ENCODE assay signal across 17 mouse cellular contexts in the genomic region with DNA sequence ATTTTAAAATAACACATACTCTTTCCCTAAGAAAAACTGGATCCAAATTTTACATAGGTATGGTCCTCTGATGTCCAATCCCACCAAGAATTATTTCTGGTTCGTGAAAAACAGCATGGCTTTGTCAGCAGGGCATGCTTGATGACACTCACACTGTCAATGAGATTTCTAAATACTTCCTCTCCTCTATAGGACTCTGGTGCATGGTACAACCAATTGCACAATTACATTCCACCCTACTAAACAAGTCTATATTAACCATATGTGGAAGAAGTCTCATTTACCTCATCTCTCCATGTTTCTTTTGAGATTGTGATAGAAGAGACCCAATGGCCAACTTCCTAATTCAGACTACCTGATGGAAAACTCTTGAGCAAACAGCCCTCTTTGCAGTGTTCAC.
"Had no signal": no experiment of that assay in that cellular context is flagged by ENCODE, and none has a peak within 500 bp of the region (broad histone marks: within the 10 kb centered on the region; RNA-seq: fewer than 3 reads in every experiment).

No protein-coding gene starts in this region.

- ATAC-seq: liver, embryonic 12.5 days; liver, postnatal 0 days; lung, postnatal 0 days; midbrain, embryonic 13.5 days; midbrain, embryonic 15.5 days; midbrain, embryonic 16.5 days had no signal

- DNase-seq: left cerebral cortex, postnatal 4 days; liver; liver, embryonic 13.5 days; liver, postnatal 0 days; lung, adult 18-20 months; lung, adult 2 months; lung, embryonic 14.5 days; lung, postnatal 10 days; lung, postnatal 14 days; lung, postnatal 36 days; lung, postnatal 4 days; midbrain, embryonic 14.5 days had no signal
